Mouse (Mus musculus) forebrain, embryonic 13.5 days (tissue): Measurements from ENCODE around the gene Zc3h12d. TPM values are rescaled to one million over a fixed set of nuclear protein-coding genes. Genes with fewer than 3 reads are reported as not detected.

Experiments
- ATAC-seq: fragments of 200-750 bp; cut with Nextera tagmentation; 2 replicates; pipeline ENCODE4 v1.8.0; 2017
- H3K27ac ChIP-seq: fragments of 300-500 bp; sonication (generic); 2 replicates; pipeline ENCODE4 v1.5.1; 2015; ENCODE audit warnings: inconsistent platforms, mild to moderate bottlenecking, moderate library complexity
- H3K27me3 ChIP-seq: fragments of 300-500 bp; sonication (generic); 2 replicates; pipeline ENCODE4 v1.6.1; 2015; ENCODE audit warnings: mild to moderate bottlenecking, inconsistent platforms
- H3K36me3 ChIP-seq: fragments of 300-500 bp; sonication (generic); 2 replicates; pipeline ENCODE4 v1.6.1; 2015; ENCODE audit warnings: mild to moderate bottlenecking, inconsistent platforms; ENCODE audit not compliant: poor library complexity, severe bottlenecking
- H3K4me1 ChIP-seq: fragments of 300-500 bp; sonication (generic); 2 replicates; pipeline ENCODE4 v1.6.1; 2015; ENCODE audit warnings: inconsistent platforms
- H3K4me2 ChIP-seq: fragments of 300-500 bp; sonication (generic); 2 replicates; pipeline ENCODE4 v1.6.1; 2015; ENCODE audit warnings: inconsistent platforms, mild to moderate bottlenecking, moderate library complexity
- H3K4me3 ChIP-seq: fragments of 300-500 bp; sonication (generic); 2 replicates; pipeline ENCODE4 v1.5.1; 2015; ENCODE audit warnings: mild to moderate bottlenecking, inconsistent platforms
- H3K9ac ChIP-seq: fragments of 300-500 bp; sonication (generic); 2 replicates; pipeline ENCODE4 v1.6.1; 2015; ENCODE audit warnings: mild to moderate bottlenecking, inconsistent platforms
- H3K9me3 ChIP-seq: fragments of 300-500 bp; sonication (generic); replicated peaks from 2 replicates; pipeline ENCODE4 v1.6.1; 2016; ENCODE audit warnings: inconsistent platforms
- WGBS: fragments of 180-500 bp; shearing (Covaris S2); methylation state at CpG from one replicate; pipeline ENCODE4 v1.1.7; 2015; 5-methylcytosine and 5-hydroxymethylcytosine counted together
- microRNA-seq: library from miRNA; unstranded; fragments of <30 nt; microRNA quantifications from one replicate; pipeline ENCODE4, GENCODE M21; 2016
- polyA plus RNA-seq: library from polyadenylated mRNA; unstranded; fragments of >200 nt; fragmentation: Nextera tagmentation; extraction: Ambion mirVana; gene quantifications from 2 replicates; pipeline ENCODE4 v1.2.1, GENCODE M21; 2015

The Zc3h12d gene
- polyA plus RNA-seq, 1 experiment from 2014 or later: not detected

DNA sequence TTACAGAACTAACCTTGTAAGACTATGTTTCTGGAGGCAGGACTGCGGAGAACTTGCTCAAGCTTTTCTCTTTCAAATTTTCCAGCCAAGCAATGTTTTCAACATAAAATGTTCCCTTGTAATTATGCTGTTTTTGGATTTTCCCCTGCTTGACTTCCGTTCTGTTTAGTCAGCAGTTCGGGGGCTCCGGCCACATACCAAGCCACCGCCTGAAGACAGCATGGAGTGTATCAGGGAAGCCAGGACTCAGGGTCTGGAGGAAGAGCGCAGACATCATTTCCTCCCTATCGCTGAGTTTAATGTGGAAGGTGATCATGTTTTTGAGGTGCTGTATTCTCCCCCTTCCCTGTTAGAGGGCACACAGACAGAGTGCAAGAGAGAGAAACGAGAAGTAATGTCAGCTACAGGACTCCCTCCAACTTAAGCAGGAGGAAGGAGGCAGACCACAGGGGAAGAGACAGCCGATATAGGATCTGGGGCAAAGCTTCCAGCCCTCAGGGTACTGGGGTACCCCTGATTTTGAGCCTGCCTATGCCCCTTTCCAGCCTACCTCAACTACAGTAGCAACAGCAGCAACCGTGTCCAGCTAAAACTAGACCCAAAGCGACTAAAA is 56.1 kb downstream of the Zc3h12d start:
- no peak for ATAC-seq
- H3K4me3 ChIP-seq: no peak overlapping the region
- no peak overlapping the region for H3K27ac ChIP-seq
- H3K9ac ChIP-seq: no peak overlapping the region
- no peaks in the 10 kb centered on the region for H3K9me3 ChIP-seq
- WGBS: 89% methylated on average over 11 of the region's 11 CpGs
- no peak overlapping the region for H3K4me2 ChIP-seq
- no peaks in the 10 kb centered on the region for H3K36me3 ChIP-seq
- no peaks in the 10 kb centered on the region for H3K27me3 ChIP-seq
- no peaks in the 10 kb centered on the region for H3K4me1 ChIP-seq

DNA sequence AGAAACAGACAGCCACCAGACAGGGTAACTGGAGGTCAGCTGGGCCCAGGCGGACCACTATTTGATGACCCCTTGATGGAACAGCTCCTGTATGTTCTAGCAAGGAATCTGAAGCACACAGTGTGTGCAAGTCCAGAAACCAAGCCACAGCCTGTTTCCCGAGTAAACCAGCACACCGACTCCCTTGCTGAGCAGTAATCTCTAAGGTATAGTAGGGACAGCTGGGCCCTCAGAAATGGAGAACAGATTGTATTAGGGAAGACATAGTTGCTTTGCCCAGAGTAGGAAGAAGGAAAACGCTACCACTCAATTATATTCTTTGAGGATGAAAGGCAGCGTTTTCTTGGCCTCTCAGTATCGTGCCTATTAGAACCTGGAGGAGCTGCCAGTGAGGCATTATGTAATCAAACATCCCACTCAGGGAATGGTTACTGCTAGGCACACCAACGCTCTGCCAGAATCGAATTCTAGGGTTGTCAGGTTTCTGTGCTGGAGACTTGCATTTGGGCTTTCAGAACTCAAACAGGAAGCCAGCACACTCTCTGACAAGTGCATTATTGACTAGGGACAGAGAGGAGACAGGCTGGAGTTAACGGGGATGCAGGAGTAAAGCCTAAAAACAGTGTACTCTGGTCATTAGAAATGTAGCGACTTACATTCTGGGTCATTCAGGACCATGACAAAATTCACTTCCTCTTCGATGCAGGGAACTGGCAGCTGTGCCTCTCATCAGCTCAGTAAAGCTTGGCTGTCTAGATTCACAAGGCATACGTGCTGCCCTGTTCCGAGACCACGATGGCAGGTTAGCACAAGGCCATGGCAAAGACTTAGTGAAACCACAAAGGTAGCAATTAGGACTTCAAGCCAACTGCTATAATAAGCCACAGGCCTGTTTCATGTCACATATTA is 68.7 kb downstream of the Zc3h12d start:
- Histone ChIP-seq H3K4me2 (no peak overlapping the region), H3K27me3 (no peaks in the 10 kb centered on the region), H3K36me3 (peaks cover 45% of the 10 kb centered on the region), H3K9me3 (no peaks in the 10 kb centered on the region), H3K4me1 (no peaks in the 10 kb centered on the region), H3K9ac (no peak overlapping the region), H3K27ac (no peak overlapping the region), H3K4me3 (no peak overlapping the region)
- 92% methylated on average over 14 of the region's 14 CpGs for WGBS
- no peak for ATAC-seq

DNA sequence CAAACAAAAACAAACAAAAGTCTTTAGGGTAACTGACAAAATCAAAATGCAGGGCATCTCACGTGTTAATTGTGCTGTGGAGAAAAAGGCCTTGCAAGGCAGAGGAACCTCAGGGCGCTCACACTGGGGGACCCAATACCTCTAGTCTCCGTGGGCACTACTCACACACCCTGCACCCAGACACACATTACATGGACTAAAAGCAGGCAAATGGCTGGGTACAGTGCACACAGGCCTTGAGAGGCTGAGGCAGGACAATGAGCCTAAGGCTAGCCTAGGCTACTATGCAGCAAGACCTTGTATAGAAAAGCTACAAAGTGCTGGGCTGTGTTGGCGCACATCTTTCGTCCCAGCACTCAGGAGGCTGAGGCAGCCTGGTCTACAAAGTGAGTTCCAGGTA is 71.9 kb downstream of the Zc3h12d start:
- Histone ChIP-seq H3K9ac (no peak overlapping the region), H3K36me3 (peaks cover 68% of the 10 kb centered on the region), H3K27me3 (no peaks in the 10 kb centered on the region), H3K4me3 (no peak overlapping the region), H3K4me2 (no peak overlapping the region), H3K9me3 (no peaks in the 10 kb centered on the region), H3K4me1 (no peaks in the 10 kb centered on the region), H3K27ac (no peak overlapping the region)
- 96% methylated on average over 5 of the region's 5 CpGs for WGBS
- ATAC-seq: no peak

DNA sequence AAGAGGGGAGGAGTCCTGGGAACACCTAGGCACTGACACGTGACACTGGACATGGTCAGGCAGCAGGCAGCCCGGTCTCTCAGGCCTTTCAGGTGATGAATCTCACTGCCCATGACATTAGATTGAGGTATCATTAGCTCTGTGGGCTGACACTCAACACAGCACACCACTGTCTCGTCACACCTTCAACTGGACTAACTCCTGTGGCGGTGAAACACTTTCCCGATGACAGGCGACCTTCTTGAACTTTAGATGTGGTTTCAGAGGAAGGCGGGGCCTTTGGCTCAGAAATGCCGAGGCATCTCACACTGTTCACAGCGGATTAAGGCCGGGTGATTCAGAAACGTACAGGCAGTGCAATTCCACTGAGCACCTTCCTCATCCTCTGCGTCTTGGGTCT is 74.9 kb downstream of the Zc3h12d start:
- 86% methylated on average over 12 of the region's 12 CpGs for WGBS
- Histone ChIP-seq H3K4me1 (no peaks in the 10 kb centered on the region), H3K9me3 (no peaks in the 10 kb centered on the region), H3K27ac (no peak overlapping the region), H3K36me3 (peaks cover 69% of the 10 kb centered on the region), H3K4me2 (no peak overlapping the region), H3K27me3 (no peaks in the 10 kb centered on the region), H3K4me3 (no peak overlapping the region), H3K9ac (no peak overlapping the region)
- ATAC-seq: no peak

DNA sequence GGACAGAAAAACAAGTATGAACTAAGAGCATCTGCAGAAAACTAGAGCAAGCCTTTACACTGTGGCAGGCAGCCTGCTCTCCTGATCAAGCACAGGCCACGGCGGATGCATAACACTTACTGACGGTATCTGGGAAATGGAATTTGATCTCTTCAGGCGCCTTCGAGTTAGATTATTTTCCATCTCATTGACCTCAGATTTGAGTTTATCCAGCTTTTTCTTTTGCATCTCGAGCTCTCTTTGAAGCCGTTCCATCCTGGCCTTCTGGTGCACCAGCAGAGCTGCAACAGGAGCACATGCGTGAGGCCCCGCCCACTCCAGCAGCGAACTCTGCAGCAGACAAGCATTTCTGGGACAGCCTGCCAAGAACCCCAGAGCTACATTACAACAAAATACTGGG is 79.0 kb downstream of the Zc3h12d start:
- no peak overlapping the region for H3K27ac ChIP-seq
- no peak overlapping the region for H3K4me3 ChIP-seq
- H3K9ac ChIP-seq: no peak overlapping the region
- no peak overlapping the region for H3K4me2 ChIP-seq
- H3K9me3 ChIP-seq: no peaks in the 10 kb centered on the region
- 0 out of 2 replicates have a peak, but pooled peaks cover under 1% of the 10 kb centered on the region for H3K4me1 ChIP-seq
- no peaks in the 10 kb centered on the region for H3K27me3 ChIP-seq
- H3K36me3 ChIP-seq: peaks cover 54% of the 10 kb centered on the region
- WGBS: 82% methylated on average over 10 of the region's 10 CpGs
- ATAC-seq: no peak

Small RNA genes lying within 50 kb of the gene (microRNA-seq; reads per million reads assigned to microRNA genes)
- 1.9 reads per million for gene Mir5104

Other genes starting within 250 kb of the Zc3h12d start
- gene Lrp11, start 242.7 kb upstream of the Zc3h12d start, polyA plus RNA-seq: 20.4 and 20.8 TPM in 2 replicates
- 54.0 and 58.6 TPM in 2 replicates for gene Nup43, start 165.0 kb upstream of the Zc3h12d start, polyA plus RNA-seq
- 160 TPM in 2 replicates for gene Pcmt1, start 151.3 kb upstream of the Zc3h12d start, polyA plus RNA-seq
- 10.0 and 10.5 TPM in 2 replicates for gene Lats1, start 151.3 kb upstream of the Zc3h12d start, polyA plus RNA-seq
- gene Katna1, start 106.5 kb upstream of the Zc3h12d start, polyA plus RNA-seq: 50.0 and 52.3 TPM in 2 replicates
- 49.3 and 55.3 TPM in 2 replicates for gene Ginm1, start 39.6 kb upstream of the Zc3h12d start, polyA plus RNA-seq
- 51.1 and 57.7 TPM in 2 replicates for gene Ppil4, start 39.6 kb upstream of the Zc3h12d start, polyA plus RNA-seq
- gene Tab2, start 123.8 kb downstream of the Zc3h12d start, polyA plus RNA-seq: 17.0 and 18.6 TPM in 2 replicates